Mouse (Mus musculus): ENCODE data around the gene Pard3b.

Gene Pard3b

DNA sequence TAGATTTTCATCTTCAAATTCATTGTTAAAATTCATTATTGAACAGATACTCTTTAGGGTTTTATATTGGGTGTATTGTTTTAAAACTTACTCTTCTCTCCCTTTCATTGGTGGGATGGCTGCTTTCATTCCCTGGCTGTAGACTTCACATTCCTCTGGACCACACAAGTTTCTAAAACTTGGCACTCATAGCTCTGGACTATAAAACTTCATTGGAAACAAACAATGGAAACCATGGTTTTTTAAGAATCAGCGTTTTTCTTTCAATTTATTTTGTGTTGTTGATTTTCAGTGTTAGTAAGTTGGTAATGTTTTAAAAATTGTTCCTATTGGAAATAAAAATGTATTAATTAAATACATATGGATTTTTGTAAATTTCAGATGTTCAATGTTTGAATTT lies 118.1 kb downstream of the Pard3b start:
- no peak for DNase-seq

GRCm38 (mm10) chr1:61771213-61771612 lies 132.6 kb downstream of the Pard3b start:
- DNase-seq, result peak; percentile 90

DNA sequence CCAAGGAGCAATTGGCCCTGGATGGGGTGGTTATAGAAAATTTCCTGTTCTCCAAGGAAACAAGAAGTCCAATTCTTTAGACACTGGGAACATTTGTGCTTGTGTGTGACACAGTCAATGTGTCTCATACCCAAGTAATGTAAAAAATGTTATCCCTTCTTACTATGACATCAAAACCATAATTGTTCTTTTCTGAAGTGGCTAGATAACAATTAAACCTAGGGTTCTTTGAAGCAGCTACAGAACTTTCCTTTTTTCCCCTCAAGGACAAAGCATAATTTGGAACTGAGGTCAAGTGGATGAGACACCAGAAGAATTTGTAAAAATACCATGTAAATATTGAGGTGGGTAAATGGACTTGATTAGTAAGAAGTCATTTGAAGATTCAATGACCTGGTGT lies 140.1 kb downstream of the Pard3b start:
- no peak for DNase-seq

DNA sequence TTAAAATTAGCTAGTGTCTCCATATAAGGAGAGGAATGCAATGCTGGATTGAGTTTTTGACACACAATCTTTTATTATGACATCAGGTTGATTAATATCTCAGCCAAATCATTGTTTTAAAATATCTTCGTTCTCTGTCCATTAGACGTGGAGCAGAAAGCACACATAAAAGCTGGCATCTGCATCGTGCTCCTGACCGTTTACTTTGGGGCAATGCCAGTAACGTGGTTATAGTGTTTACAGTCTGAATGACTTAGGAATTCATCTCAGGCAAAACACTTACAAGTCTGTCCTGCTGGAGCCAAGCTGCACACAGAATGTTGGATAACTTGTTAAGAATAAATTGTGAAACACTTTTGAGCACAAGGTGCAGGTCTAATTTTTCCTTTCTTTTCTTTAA lies 141.3 kb downstream of the Pard3b start:
- DNase-seq, result peak; percentile 93

- DNase-seq, result no peak
Measured at GRCm38 (mm10) chr1:61796296-61796695, 157.7 kb downstream of the Pard3b start.

- DNase-seq, result no peak
Measured at GRCm38 (mm10) chr1:61820213-61820612, 181.6 kb downstream of the Pard3b start.

- no peak for DNase-seq
Measured at GRCm38 (mm10) chr1:61825560-61826191, 187.1 kb downstream of the Pard3b start.

DNA sequence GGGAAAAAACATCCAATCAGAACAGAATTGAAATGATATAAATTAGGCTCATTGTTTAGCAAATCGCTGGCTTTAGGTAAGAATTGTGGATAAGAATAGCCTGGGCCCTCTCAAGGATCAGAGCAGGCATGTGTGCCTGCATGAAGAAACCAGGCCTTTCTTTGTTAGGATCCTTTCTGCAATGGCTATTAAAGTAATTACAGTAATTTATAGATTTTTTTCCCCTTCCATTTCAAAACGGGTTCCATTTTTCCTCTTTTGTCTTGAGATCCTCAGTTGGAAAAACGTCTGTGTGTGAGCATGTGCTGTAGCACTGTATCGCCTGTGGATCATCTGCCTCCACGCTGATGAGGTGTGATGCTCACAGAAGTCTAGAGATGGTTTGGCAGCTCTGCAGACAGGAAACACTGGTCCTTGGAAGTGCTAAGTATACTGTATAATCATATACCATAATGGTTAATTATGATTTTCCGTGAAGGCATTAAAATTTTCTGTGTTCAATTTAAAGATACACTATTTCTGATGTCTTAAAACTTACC lies 198.5 kb downstream of the Pard3b start:
- DNase-seq, result no peak

GRCm38 (mm10) chr1:61846606-61847005 lies 208.0 kb downstream of the Pard3b start:
- no peak for DNase-seq

DNA sequence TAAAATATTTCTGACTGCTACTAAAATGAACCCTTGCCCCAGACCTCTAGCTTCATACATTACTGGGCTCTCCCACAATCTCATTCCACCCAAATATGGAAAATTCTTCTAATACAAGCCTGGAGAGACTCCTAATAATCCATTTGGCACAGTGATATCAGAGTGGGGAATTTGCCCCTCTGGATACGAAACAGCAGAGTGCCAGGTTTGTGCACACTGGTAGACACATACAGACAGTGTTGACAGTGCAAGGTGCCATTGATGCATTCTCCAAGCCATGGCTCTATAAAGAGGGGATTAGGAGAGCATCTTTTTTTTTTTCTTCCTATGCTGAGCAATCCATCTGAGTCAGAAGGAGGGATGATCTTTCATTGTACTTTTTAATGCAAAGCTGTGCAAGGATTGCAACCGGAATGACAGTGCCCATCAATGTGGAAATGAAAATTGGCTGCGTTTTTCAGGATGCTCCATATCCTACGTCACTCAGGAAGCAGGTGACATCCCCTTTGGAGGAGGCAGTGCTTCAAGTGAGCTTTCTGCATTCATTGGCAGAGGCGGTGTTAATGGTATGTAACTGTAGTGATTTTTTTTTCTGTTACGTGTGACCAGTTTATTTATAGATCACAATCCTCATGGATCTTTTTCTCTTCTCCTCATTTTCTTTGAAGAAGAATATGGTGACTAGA lies 210.5 kb downstream of the Pard3b start:
- DNase-seq, result no peak

- DNase-seq, result no peak
Measured at GRCm38 (mm10) chr1:61850471-61850870, 211.8 kb downstream of the Pard3b start.

- DNase-seq, result peak; percentile 6
Measured at GRCm38 (mm10) chr1:61851176-61851575, 212.6 kb downstream of the Pard3b start.

- DNase-seq, result no peak
Measured at GRCm38 (mm10) chr1:61867286-61868082, 228.9 kb downstream of the Pard3b start.

DNA sequence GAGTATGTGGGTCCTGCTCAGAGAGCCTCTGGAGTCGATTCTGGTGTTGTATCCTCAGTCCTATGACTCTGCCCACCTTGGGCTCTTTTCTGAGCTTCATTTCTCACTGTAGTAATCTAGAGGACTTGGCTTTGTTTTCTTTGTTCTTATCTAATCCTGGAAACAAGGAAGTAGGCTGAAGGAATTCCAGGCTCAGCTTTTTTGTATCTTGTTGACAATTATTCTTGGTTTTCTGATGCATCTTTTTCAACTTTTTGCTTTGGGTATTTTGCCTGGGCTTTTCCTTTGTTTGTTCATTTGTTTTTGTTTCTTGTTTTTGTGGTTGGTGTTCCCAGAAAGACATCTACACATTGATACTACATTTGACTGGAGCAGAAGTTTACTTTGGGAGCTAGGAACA lies 236.3 kb downstream of the Pard3b start:
- no peak for DNase-seq

DNA sequence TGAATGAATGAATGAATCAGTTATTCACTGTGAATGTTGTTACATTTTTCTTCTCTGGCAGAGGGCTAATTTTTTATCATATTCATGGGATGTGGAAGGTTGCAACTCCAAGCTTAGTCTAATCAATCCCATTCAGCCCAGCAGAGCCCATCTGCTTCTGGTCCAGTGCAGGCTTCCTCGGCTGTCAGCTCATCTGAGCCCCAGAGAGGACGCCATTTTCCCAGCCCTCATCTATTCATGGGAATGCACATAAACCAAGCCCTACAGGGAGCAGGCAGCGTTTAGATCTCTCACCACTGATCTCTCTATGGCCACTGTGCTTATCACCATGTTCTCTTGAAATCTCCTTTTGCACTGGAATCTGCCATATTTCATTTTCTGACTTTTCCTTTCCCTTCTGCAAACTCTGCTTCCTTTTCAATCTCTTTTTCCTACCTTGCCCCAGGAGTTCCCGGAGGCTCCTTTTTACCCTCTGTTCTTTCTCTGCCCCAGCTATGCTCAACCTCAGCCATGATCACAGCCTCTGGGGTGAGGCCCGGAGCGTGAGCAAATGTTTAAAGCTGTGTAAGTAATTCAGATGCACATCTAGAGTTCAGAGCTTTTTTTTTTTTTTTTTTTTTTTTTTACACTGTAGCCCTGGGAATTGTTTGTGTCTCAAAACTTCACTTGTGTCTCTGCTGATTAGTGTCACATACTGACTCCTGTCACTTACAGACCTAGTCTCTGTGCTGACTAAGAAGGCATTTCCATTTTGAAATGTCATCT lies 241.3 kb downstream of the Pard3b start:
- no peak for DNase-seq

DNA sequence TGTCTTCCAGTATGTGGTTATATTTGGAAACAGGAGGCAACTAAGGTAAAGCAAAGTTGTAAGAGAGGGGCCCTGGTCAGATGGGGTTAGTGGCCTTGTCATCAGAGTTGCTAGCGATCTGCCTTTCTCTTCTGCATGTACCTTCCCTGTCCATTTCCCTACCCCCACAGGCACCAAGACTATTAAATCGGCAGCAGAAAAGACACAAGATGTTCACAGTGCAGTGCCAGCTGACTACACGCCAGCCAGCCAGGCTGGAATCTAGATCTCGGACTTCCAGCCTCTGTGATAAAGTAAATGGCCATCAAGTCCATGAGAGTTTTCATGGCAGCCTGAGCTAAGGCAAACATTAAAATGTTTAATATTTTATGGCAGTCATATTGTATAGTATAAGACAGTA lies 257.4 kb downstream of the Pard3b start:
- DNase-seq, result peak; percentile 5

DNA sequence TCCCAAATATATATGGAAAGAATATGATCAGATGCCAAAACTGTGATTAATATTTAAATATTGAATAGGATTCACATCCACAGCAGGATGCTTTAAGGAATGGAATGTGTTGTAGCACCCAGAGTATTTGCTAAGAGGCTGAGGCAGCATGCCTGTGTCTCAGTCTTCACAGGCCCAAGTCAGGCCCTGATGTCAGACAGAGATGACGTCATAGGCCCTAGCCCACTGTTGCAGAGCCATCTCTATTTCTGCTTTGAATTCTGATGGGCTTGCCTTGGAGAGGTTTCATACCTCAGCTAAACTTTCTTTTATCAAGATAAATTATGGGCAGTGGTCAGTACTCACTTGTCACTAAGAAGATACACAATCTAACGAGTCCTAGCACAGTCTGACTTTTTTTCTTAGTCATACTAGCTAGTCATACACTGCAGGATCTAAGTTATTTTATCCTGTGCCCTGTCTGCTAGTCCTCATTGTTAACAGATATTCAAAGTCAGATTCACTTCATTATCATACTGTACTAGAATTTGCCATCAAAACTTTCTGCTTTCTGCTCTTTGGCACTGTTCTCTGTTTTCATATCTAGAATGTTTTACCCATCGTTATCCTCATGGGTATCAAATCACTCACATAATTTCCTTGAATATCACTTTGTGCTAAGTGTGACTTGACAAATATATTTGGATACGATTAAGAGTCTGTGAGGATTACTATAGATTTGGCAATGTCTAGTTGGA lies 264.8 kb downstream of the Pard3b start:
- no peak for DNase-seq

- DNase-seq, result peak; percentile 35
Measured at GRCm38 (mm10) chr1:61904036-61904435, 265.4 kb downstream of the Pard3b start.

DNA sequence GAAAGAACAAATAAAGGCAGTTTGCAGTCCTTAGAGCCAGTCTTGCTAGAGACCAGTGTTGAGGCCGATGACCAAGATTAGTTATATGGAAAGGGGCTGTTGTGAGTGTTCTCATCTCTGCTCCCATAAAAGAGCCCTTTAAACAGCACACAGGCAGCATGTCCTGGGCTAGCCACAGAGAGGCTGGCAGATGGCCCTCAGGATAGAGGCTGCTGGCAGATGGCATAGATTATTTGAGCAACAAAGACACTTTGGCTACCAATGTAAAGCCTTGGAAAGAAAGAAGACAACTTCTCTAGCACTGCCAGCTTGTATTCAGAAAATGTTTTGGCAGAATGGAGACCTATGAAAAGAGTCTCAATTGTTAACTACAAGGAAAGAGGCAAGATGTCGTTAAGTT lies 274.3 kb downstream of the Pard3b start:
- DNase-seq, result no peak

DNA sequence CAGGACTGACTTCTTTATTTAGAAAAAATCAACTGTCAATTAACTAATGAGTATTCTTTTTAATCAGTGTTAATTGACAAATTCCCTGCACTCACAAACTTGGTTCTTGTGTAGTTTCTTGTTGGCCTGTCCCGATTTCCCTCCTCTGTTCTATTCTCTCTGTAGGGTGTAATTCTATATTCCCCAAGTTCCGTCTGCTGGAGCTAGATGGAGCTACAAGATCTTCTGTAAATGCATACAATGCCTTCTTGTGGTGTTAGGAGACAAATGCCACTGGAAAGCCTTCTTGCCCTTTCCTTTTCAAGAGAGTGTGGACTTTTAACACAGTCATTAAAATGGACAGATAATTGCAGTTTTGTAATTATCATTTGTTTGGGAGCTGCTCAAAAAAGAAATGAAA lies 286.3 kb downstream of the Pard3b start:
- DNase-seq, result peak; percentile 38

DNA sequence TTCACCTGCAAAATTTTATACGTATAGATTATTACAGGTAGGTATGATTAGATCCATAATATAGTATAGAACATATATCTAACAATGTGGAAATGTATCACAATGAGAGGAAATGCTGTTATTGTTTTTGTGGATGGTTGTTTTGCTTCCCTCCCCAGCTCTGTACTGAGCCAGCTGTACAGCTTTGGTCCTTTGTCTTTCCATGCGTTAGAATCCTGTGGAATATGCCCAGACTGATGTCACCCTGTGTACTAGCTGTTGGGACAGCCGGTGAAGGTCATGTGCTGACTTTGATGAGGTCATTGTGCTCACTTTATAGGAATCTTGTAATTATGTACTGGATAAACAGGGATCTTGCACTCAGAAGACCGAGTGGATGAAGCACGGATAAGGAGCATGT lies 286.9 kb downstream of the Pard3b start:
- DNase-seq, result no peak

GRCm38 (mm10) chr1:61928131-61928761 lies 289.6 kb downstream of the Pard3b start:
- peak; percentile 16 for DNase-seq

Measured in lung, postnatal 36 days (tissue).